In the genomic region with DNA sequence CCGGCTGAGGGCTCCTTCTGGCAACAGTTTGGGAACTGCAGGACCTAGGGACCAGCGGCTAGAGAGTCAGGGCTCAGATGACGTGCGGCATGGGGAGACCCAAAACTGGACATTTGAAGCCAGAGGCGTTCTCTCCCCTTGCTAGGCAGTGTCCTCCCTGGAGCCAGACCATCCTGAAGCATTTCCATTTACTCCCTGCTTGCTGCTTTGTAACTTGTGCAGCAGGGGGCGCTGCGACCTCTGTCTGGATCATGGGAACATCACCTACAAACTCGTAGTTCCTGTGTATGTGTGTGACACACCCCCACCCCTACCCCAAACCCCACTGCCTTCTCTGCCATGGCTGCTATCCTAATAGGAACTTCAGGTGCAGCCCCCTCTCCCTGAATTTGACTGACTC, we compare ENCODE assay signal across 10 mouse cellular contexts. TPM values are rescaled to one million over a fixed set of nuclear protein-coding genes. Genes with fewer than 3 reads are reported as not detected.
A peak's percentile ranks its signal among the peaks of the same experiment; 100 is the strongest.
DNase-seq lines count a peak whose midpoint lies in the region; ATAC-seq and TF ChIP-seq lines count a peak whose summit lies in the region.
"Had no signal": no experiment of that assay in that cellular context is flagged by ENCODE, and none has a peak within 500 bp of the region (broad histone marks: within the 10 kb centered on the region; RNA-seq: fewer than 3 reads in every experiment).

No protein-coding gene starts in this region.

- H3K27ac ChIP-seq in heart, embryonic 11.5 days (ENCODE audit: low read depth, low read length): no peak overlapping the region
- no peak overlapping the region for H3K27ac ChIP-seq in bone marrow macrophage, adult 2 months (ENCODE audit: insufficient read depth, low read depth, low read length)
- H3K27ac ChIP-seq: embryonic facial prominence, embryonic 15.5 days had no signal

- no peak overlapping the region for H3K4me2 ChIP-seq in heart, embryonic 11.5 days
- H3K4me2 ChIP-seq: embryonic facial prominence, embryonic 15.5 days had no signal

- no peak for TF ChIP-seq POLR2A in bone marrow macrophage, adult 2 months (IDR thresholded peaks at IDR 0.05; ENCODE audit: borderline replicate concordance, low read depth, low read length)

- no peaks in the 10 kb centered on the region for H3K36me3 ChIP-seq in heart, embryonic 11.5 days (ENCODE audit: control insufficient read depth, insufficient read depth, low read length)
- H3K36me3 ChIP-seq: embryonic facial prominence, embryonic 15.5 days had no signal

- DNase-seq in heart, adult 8-10 months (ENCODE audit: low spot score): peak; percentile 24
- DNase-seq in spleen, adult 18-20 months: peak; percentile 21 to 58
- no peak for DNase-seq in spleen, adult 12 weeks (ENCODE audit: low spot score)

- 25% methylated on average over 8 of the region's 8 CpGs for WGBS in heart, embryonic 11.5 days (ENCODE audit: insufficient replicate concordance)

- no peaks in the 10 kb centered on the region for H3K9me3 ChIP-seq in heart, embryonic 11.5 days (replicated peaks; ENCODE audit: control insufficient read depth, low read length)
- H3K9me3 ChIP-seq: embryonic facial prominence, embryonic 15.5 days had no signal

- TF ChIP-seq CTCF in bone marrow macrophage, adult 2 months (IDR thresholded peaks at IDR 0.05; ENCODE audit: low read depth, low read length): peak; percentile 59

- H3K9ac ChIP-seq in heart, embryonic 11.5 days (ENCODE audit: low read depth, low read length): no peak overlapping the region
- H3K9ac ChIP-seq: embryonic facial prominence, embryonic 15.5 days had no signal

- no peaks in the 10 kb centered on the region; the same call in 1 of the 2 replicates for H3K4me1 ChIP-seq in heart, embryonic 11.5 days (ENCODE audit: control insufficient read depth, insufficient read depth, low read length)
- no peaks in the 10 kb centered on the region for H3K4me1 ChIP-seq in bone marrow macrophage, adult 2 months (ENCODE audit: control insufficient read depth, insufficient read depth, low read length)

- no peak overlapping the region for H3K4me3 ChIP-seq in heart, embryonic 11.5 days (ENCODE audit: low read depth, low read length)
- H3K4me3 ChIP-seq in bone marrow macrophage, adult 2 months (ENCODE audit: insufficient read depth, low read length): no peak overlapping the region
- H3K4me3 ChIP-seq: embryonic facial prominence, embryonic 15.5 days had no signal

- no peak for ATAC-seq in heart, embryonic 11.5 days (replicated peaks; ENCODE audit: insufficient number of reproducible peaks, low FRiP score, low TSS enrichment)
- ATAC-seq in hematopoietic stem cell, adult 5-6 weeks (replicated peaks in 1 of 2; ENCODE audit: insufficient read depth in 1 of 2, low FRiP score in 2 of 2, low TSS enrichment in 1 of 2, low read depth in 1 of 2, poor library complexity in 2 of 2, severe bottlenecking in 2 of 2): peak; percentile 49 to 76; a peak in 3 of 4 replicates
- peak; percentile 37 for ATAC-seq in megakaryocyte progenitor cell, adult 5-6 weeks (replicated peaks; ENCODE audit: poor library complexity)
- no peak for ATAC-seq in erythroblast, adult 5-6 weeks (replicated peaks; ENCODE audit: low FRiP score, poor library complexity, severe bottlenecking)

- H3K27me3 ChIP-seq in heart, embryonic 11.5 days (ENCODE audit: control insufficient read depth, insufficient read depth, low read length): no peaks in the 10 kb centered on the region; the same call in 1 of the 2 replicates
- H3K27me3 ChIP-seq: embryonic facial prominence, embryonic 15.5 days had no signal

RNA-seq across cellular contexts. Expression of a gene that starts 4.8 kb away (rescaled TPM):
- not detected for total RNA-seq in heart, adult 8-10 months (2022)
- polyA plus RNA-seq in heart, embryonic 11.5 days (2014; fragmentation: Nextera tagmentation; extraction: Ambion mirVana): not detected in 2 replicates
- polyA plus RNA-seq in bone marrow macrophage, adult 2 months (2012; ENCODE audit: insufficient read depth, insufficient read length, missing spikeins): not detected in 2 replicates
- total RNA-seq in hematopoietic stem cell, adult 5-6 weeks (2017): not detected in 2 replicates
- not detected in 2 replicates for total RNA-seq in megakaryocyte progenitor cell, adult 5-6 weeks (2015)
- total RNA-seq in megakaryocyte progenitor cell, adult 5-6 weeks (2017): not detected in 2 replicates
- not detected in 2 replicates for total RNA-seq in erythroblast, adult 5-6 weeks (2015; ENCODE audit: low replicate concordance)
- total RNA-seq in erythroblast, adult 5-6 weeks (2017; ENCODE audit: low replicate concordance): not detected in 2 replicates

RNA-seq across cellular contexts. Expression of a gene that starts 7.3 kb away (rescaled TPM):
- not detected for total RNA-seq in heart, adult 8-10 months (2022)
- polyA plus RNA-seq in heart, embryonic 11.5 days (2014; fragmentation: Nextera tagmentation; extraction: Ambion mirVana): not detected in 2 replicates
- polyA plus RNA-seq in bone marrow macrophage, adult 2 months (2012; ENCODE audit: insufficient read depth, insufficient read length, missing spikeins): not detected in 2 replicates
- total RNA-seq in hematopoietic stem cell, adult 5-6 weeks (2017): not detected in 2 replicates
- total RNA-seq in megakaryocyte progenitor cell, adult 5-6 weeks (2015): not detected in 2 replicates
- total RNA-seq in megakaryocyte progenitor cell, adult 5-6 weeks (2017): not detected in 2 replicates
- not detected in 2 replicates for total RNA-seq in erythroblast, adult 5-6 weeks (2015; ENCODE audit: low replicate concordance)
- not detected in 2 replicates for total RNA-seq in erythroblast, adult 5-6 weeks (2017; ENCODE audit: low replicate concordance)
- polyA plus RNA-seq: liver, embryonic 16.5 days had no signal

RNA-seq across cellular contexts. Expression of a gene that starts 35.9 kb away (rescaled TPM):
- total RNA-seq in heart, adult 8-10 months (2022): under 1 TPM in 1 of 4 experiments, not detected in 3; 0.19 TPM
- polyA plus RNA-seq in heart, embryonic 11.5 days (2014; fragmentation: Nextera tagmentation; extraction: Ambion mirVana): not detected in 2 replicates
- not detected in 2 replicates for polyA plus RNA-seq in bone marrow macrophage, adult 2 months (2012; ENCODE audit: insufficient read depth, insufficient read length, missing spikeins)
- not detected in 2 replicates for total RNA-seq in hematopoietic stem cell, adult 5-6 weeks (2017)
- not detected in 2 replicates for total RNA-seq in megakaryocyte progenitor cell, adult 5-6 weeks (2015)
- not detected in 2 replicates for total RNA-seq in megakaryocyte progenitor cell, adult 5-6 weeks (2017)
- total RNA-seq in erythroblast, adult 5-6 weeks (2015; ENCODE audit: low replicate concordance): not detected in 2 replicates
- not detected in 2 replicates for total RNA-seq in erythroblast, adult 5-6 weeks (2017; ENCODE audit: low replicate concordance)

RNA-seq across cellular contexts. Expression of a gene that starts 49.0 kb away (rescaled TPM):
- total RNA-seq in heart, adult 8-10 months (2022): under 1 TPM; 0.16 to 0.69 (median 0.33) TPM
- 1.5 TPM in 2 replicates for polyA plus RNA-seq in heart, embryonic 11.5 days (2014; fragmentation: Nextera tagmentation; extraction: Ambion mirVana)
- polyA plus RNA-seq in bone marrow macrophage, adult 2 months (2012; ENCODE audit: insufficient read depth, insufficient read length, missing spikeins): not detected in 2 replicates
- not detected in 2 replicates for total RNA-seq in hematopoietic stem cell, adult 5-6 weeks (2017)
- total RNA-seq in megakaryocyte progenitor cell, adult 5-6 weeks (2015): not detected in 2 replicates
- total RNA-seq in megakaryocyte progenitor cell, adult 5-6 weeks (2017): not detected in 2 replicates
- total RNA-seq in erythroblast, adult 5-6 weeks (2015; ENCODE audit: low replicate concordance): not detected in 2 replicates
- total RNA-seq in erythroblast, adult 5-6 weeks (2017; ENCODE audit: low replicate concordance): not detected in 2 replicates

Comparison
In these comparisons a context has a peak if more than half of its experiments do, and no peak if none do; other contexts are left out.
1. ATAC-seq: peak in hematopoietic stem cell, adult 5-6 weeks (2 of 2) and megakaryocyte progenitor cell, adult 5-6 weeks (single experiment); none in heart, embryonic 11.5 days (single experiment) and erythroblast, adult 5-6 weeks (single experiment).